Mouse (Mus musculus): ENCODE measurements around the gene Zfp239. TPM values are rescaled to one million over a fixed set of nuclear protein-coding genes. Genes with fewer than 3 reads are reported as not detected.

The Zfp239 gene
- polyA plus RNA-seq (2015; fragmentation: Nextera tagmentation; extraction: Ambion mirVana), result 1.1 and 1.8 TPM in 2 replicates

GRCm38 (mm10) chr6:117861848-117862247 is at the start of gene Zfp239:
TSS of gene Zfp239 (plus strand) at chr6:117862100.

GRCm38 (mm10) chr6:117840686-117841510 is 21.0 kb upstream of the Zfp239 start, which contains the start of gene Zfp637:
TSS of gene Zfp637 (plus strand) at chr6:117841180.

GRCm38 (mm10) chr6:117900126-117901080 is 38.5 kb downstream of the Zfp239 start, which contains the start of gene Hnrnpf:
TSS of gene Hnrnpf (plus strand) at chr6:117900324.

Other genes with a start within 250 kb of the Zfp239 start
- gene Zfp637, start 20.9 kb upstream of the Zfp239 start, polyA plus RNA-seq (2015; fragmentation: Nextera tagmentation; extraction: Ambion mirVana), result 74.2 and 74.4 TPM in 2 replicates
- gene Hnrnpf, start 38.2 kb downstream of the Zfp239 start, polyA plus RNA-seq (2015; fragmentation: Nextera tagmentation; extraction: Ambion mirVana), result 366 and 414 TPM in 2 replicates
- 1.9 and 2.8 TPM in 2 replicates for gene Fxyd4, start 75.6 kb downstream of the Zfp239 start, polyA plus RNA-seq (2015; fragmentation: Nextera tagmentation; extraction: Ambion mirVana)
- 0.19 and 0.48 TPM in 2 replicates for gene Rasgef1a, start 149.3 kb downstream of the Zfp239 start, polyA plus RNA-seq (2015; fragmentation: Nextera tagmentation; extraction: Ambion mirVana)

Measured in urinary bladder, postnatal 0 days (tissue).